Mouse (Mus musculus): ENCODE measurements at regions not wholly inside any gene's neighbourhood (a gene's known extent, or its start where the extent isn't known, plus 50 kb on each side); places are given as distances from the start of the nearest gene placed in this dataset.

DNA sequence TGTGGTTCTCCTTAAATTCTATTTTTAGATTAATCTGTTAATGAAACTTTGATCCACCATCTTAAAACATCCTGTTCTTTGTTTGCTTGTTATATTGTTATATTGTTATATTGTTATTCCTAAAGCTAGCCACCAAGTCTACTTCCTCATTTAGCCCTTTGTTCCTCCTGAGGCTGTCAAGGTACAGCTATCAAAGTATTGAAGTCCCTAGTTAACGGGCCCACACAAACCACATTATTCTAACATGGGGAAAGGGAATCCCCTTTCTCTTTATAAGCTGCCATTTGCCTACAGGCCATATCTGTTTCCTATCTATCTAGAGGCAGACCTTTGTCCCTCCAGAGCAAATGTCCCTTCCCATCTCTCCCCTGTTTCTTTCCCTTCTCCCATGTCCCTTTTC is 317.0 kb downstream of the Prr30 start:
- DNase-seq (ENCODE audit: low read depth, low spot score) = no peak

DNA sequence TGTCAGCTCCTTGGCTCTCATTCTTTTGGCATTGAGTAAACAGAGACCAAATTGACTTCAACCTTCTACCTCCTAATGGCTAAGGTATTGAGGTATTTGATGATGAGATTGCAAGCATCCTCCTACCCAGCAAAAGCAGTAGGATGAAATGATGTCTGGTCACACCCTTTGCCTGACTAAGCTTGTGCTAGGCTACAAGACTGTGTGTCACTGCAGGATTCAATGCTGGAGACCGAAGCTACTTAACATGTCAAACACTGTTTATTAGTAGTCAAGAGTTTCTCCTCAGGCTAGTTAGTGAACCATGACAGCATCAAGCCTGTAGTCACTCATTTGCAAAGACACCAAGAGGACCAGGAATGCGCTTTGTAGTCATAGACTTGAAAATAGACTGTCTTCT is 320.0 kb downstream of the Prr30 start:
- DNase-seq (ENCODE audit: low read depth, low spot score) = no peak

- DNase-seq (ENCODE audit: low read depth, low spot score) = no peak
Observed at GRCm38 (mm10) chr14:100867790-100868189, 332.3 kb downstream of the Prr30 start.

DNA sequence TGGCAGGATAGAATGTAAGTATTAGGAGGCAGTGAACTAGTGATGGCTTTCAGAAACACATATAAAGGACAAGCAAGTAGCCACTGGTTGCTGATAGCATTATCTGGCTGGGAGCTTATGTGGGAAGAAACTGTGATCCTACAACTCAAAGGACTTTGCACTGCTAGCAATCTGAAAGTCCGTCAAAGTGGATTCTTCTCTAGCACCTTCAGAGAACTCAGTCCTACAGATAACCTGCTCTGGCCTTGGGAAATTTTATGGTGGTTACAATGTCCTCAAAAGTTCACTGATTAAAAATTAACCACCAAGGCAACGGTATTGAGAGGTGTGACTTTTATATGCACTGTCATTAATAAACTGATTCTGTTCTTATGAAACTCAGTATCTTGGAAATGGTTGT is 335.3 kb downstream of the Prr30 start:
- DNase-seq (ENCODE audit: low read depth, low spot score) = no peak

- no peak for DNase-seq (ENCODE audit: low read depth, low spot score)
Observed at GRCm38 (mm10) chr14:100864164-100864563, 336.0 kb downstream of the Prr30 start.

DNA sequence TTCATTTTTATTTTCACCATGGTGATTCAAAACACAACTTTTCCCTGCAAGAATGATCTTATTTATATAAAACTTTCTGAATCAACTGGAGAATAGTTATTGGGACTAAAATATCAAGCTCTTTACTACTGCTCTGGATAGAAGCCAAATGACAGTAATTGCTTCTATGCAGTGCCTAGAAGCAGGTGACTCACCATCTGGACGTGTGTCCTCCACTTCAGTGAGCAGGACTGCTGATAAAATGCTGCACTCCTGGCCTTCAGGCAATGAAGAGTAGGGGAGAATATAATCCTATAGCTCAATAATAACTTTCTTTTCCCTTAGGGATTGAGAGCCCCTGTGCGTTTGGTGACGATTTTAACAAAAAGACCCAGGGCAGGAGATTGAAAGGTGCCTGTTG is 357.3 kb downstream of the Prr30 start:
- no peak for DNase-seq (ENCODE audit: low read depth, low spot score)
